Mouse (Mus musculus) kidney, adult 9 months (tissue): ENCODE results near the gene Ckap4.

Experiments used
- DNase-seq: peaks from one replicate; pipeline ENCODE4 v3.0.0; 2022

Ckap4 gene

GRCm38 (mm10) chr10:84533912-84534671 is at the start of gene Ckap4:
Ckap4 (minus strand) TSS chr10:84534062.
- peak; percentile 45 for DNase-seq

- no peak for DNase-seq
These were observed 48.4 kb upstream of the Ckap4 start for GRCm38 (mm10) chr10:84582236-84582635.

- no peak for DNase-seq
These were observed 47.3 kb upstream of the Ckap4 start for GRCm38 (mm10) chr10:84581191-84581590.

GRCm38 (mm10) chr10:84579527-84579926 is 45.7 kb upstream of the Ckap4 start:
- DNase-seq, result no peak

GRCm38 (mm10) chr10:84578738-84579137 is 44.9 kb upstream of the Ckap4 start:
- DNase-seq, result no peak

- peak; percentile 89 for DNase-seq
These were observed 43.3 kb upstream of the Ckap4 start for GRCm38 (mm10) chr10:84577071-84577727.

- DNase-seq, result peak; percentile 99
These were observed 42.7 kb upstream of the Ckap4 start, which contains the start of gene Tcp11l2 for GRCm38 (mm10) chr10:84576395-84577070. Tcp11l2 (plus strand) TSS chr10:84576626.

- no peak for DNase-seq
These were observed 42.1 kb upstream of the Ckap4 start for GRCm38 (mm10) chr10:84576029-84576394.

GRCm38 (mm10) chr10:84573671-84574420 is 40.0 kb upstream of the Ckap4 start:
- no peak for DNase-seq

- DNase-seq, result no peak
These were observed 37.3 kb upstream of the Ckap4 start for GRCm38 (mm10) chr10:84571052-84571639.

GRCm38 (mm10) chr10:84564427-84564826 is 30.6 kb upstream of the Ckap4 start:
- no peak for DNase-seq

- peak; percentile 20 for DNase-seq
These were observed 29.0 kb upstream of the Ckap4 start for GRCm38 (mm10) chr10:84562567-84563554.

GRCm38 (mm10) chr10:84562121-84562520 is 28.3 kb upstream of the Ckap4 start:
- no peak for DNase-seq

- DNase-seq, result no peak
These were observed 26.1 kb upstream of the Ckap4 start for GRCm38 (mm10) chr10:84559986-84560385.

GRCm38 (mm10) chr10:84558511-84558910 is 24.6 kb upstream of the Ckap4 start:
- DNase-seq, result no peak

- DNase-seq, result no peak
These were observed 22.3 kb upstream of the Ckap4 start for GRCm38 (mm10) chr10:84556120-84556519.

- peak; percentile 68 for DNase-seq
These were observed 20.6 kb upstream of the Ckap4 start for GRCm38 (mm10) chr10:84554291-84555009.

- DNase-seq, result no peak
These were observed 18.6 kb upstream of the Ckap4 start for GRCm38 (mm10) chr10:84552477-84552876.

GRCm38 (mm10) chr10:84551846-84552245 is 18.0 kb upstream of the Ckap4 start:
- DNase-seq, result no peak

GRCm38 (mm10) chr10:84549920-84550293 is 16.0 kb upstream of the Ckap4 start:
- no peak for DNase-seq
